Mouse (Mus musculus): ENCODE data around the gene Adgra1.
A peak's percentile ranks its signal among the peaks of the same experiment; 100 is the strongest.

Gene Adgra1

DNA sequence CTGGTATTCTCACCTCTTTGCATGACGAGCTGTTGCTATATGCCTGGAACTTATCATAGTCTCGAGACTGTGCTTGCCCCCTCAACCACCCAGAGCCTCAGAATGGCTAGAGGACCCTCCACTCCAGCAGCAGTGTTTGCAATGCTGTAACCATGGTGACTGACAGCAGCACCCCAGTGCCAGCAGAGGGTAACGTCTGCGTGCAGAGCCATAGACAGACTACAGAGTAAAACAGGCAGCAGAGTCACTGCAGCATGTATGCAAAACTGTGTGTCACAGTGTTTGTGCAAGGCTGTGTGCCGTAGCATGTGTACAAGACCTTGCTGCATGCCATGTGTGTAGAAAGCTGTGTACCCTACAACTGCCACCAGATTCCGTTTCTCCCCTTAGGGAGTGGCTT is 75.5 kb downstream of the Adgra1 start:
- no peak for DNase-seq

DNA sequence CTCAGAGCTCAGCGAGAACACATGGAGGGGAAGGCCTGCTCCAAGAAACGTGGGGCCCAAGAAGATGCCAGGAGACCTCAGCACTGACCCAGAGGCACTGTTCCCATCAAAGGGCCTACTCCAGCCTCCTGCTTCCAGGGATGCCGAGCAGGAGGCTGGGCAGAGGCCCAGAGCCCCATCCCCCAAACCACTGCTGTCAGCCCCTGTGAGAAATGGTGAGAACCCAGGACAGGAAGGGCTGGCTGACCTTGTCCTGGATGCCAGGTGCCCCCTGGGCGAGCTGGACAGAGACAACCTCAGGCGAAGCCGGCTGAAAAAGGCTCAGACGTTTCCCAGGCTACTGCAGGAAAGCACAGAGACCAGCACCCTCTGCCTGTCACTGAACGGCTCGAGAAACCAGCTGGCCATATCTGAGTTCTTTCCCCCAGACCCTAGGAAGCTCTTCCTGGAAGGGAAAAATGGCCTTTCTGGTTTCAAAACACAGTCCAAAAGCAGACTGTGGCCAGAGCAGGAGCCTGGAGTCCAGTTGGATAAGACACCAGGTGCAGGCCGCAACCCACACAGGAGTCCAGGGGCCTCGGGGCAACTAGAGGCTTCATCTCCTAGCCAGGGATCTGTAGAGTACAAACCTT is 76.3 kb downstream of the Adgra1 start:
- peak; percentile 62 for DNase-seq

DNA sequence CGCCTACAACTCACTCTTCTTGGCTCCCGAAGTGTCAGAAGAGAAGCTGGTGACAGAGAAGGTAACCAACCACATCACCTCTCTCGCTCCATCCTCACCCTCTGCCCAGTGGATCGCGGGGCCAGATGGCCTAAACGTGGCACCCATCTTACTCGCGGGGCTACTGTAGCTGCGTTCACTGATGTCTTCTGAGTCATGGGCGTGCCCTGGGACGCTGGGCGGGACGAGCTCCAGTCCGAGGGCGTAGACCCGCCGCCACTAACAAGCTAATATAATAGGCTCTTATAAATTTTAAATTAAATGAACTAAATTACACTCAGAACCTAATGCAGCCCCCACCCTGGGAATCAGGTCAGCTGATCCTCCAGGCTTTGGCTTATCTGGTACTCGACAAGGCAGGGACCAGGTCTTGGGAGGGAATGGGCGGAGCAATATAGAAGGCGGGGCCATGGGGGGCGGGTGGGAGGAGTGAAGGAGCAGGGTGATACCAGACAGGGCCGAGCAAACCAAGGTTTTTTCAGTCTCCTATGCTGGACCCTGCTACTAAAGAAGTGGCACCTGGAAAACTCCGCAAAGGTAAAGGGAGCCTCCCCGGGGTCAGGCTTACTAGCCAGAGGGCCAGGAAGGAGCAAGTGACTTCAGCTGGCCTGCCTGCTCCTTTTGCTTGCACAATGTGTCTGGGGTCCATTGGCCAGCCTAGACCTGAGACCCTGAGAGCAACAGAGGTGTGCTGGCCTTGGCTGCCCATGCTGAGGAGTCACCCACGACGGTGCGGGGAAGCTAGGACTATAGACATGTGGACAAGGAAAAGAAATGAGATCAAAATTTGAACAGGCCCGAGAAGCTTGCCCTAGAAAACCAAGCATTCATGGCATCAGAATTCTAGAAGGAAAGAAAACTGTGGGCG is 80.4 kb downstream of the Adgra1 start:
- DNase-seq = peak; percentile 24

DNA sequence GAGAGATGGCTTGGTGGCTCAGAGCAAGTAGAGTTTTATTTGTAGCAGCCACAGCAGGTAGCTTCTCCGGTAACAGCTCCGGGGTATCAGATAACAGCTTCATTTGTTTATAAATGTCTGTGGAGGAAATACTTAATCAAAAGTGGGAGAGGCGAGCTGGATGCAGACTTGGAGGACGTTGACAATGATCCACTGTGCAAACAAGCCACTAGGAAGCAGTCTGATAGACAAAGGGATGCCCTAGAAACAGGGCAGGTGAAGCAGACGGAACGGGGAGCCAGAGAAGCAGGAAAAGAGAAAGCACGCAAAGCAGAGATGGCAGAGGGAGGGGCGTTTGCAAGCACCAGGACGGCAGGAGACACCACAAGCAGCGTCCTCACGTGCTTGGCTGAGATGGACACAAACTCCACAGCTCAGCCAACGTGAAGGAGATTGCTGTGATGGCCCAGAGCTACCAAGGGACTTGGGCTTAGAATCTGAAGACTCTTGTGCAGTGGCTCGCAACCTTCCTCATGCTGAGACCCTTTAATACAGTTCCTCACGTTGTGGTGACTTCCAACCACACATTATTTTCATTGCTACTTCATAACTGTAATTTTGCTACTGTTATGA is 81.8 kb downstream of the Adgra1 start:
- no peak for DNase-seq

DNA sequence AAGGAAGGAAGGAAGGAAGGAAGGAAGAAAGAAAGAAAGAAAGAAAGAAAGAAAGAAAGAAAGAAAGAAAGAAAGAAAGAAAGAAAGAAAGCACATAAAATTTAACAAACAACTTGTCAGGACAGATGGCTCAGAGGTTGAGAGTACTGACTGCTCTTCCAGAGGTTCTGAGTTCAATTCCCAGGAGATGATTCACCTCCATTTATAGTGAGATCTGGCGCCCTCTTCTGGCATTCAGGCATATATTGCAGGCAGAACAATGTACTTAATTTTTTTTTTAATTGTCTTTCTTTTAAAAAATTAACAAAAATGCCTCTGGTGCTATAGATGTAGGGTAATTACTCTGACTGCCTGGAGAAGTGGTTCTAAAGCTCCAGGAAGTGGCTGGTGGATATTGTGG is 82.4 kb downstream of the Adgra1 start:
- DNase-seq = no peak

DNA sequence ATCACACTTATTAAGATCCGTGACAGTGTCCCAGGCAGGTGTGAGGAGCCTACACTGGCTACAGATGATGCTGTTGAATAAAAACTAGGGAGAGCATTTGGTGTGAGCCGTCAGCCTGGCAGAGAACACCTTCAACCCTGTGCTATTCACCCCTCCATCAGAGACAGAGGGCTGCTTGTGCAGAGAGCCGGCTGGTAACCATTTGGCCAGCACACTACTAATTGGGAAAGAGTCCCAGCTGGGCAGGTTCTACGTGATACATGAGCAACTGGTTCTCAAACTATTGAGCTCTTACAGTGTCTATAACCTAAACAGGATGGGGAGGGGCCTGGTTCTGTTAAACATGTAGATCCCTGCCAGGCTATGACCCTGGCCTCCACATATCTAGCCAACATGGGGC is 84.3 kb downstream of the Adgra1 start:
- DNase-seq = no peak
